Mouse (Mus musculus) small intestine, adult 2 months (tissue): ENCODE measurements around the gene Slc15a3. TPM values are rescaled to one million over a fixed set of nuclear protein-coding genes. Genes with fewer than 3 reads are reported as not detected.

Experiments
- H3K27ac ChIP-seq: fragments of 200-500 bp; 2 replicates; pipeline ENCODE4 v1.5.1; 2012; ENCODE audit warnings: low read depth, low read length, control low read depth, inconsistent platforms; ENCODE audit not compliant: insufficient read depth
- H3K27me3 ChIP-seq: fragments of 200-500 bp; 2 replicates; pipeline ENCODE4 v1.6.1; 2012; ENCODE audit warnings: mild to moderate bottlenecking, moderate library complexity, low read length, inconsistent platforms; ENCODE audit not compliant: control insufficient read depth, insufficient read depth
- H3K36me3 ChIP-seq: fragments of 200-500 bp; 2 replicates; pipeline ENCODE4 v1.6.1; 2012; ENCODE audit warnings: mild to moderate bottlenecking, low read length, control low read depth, inconsistent platforms; ENCODE audit not compliant: control insufficient read depth, insufficient read depth
- H3K4me1 ChIP-seq: fragments of 200-500 bp; 2 replicates; pipeline ENCODE4 v1.6.1; 2012; ENCODE audit warnings: low read length, inconsistent platforms, mixed read lengths; ENCODE audit not compliant: control insufficient read depth, insufficient read depth, insufficient read length
- H3K4me3 ChIP-seq: fragments of 200-500 bp; 2 replicates; pipeline ENCODE4 v1.5.1; 2012; ENCODE audit warnings: low read depth, mild to moderate bottlenecking, control low read depth, inconsistent platforms, low read length, moderate library complexity
- CTCF ChIP-seq: fragments of 200-500 bp; IDR thresholded peaks from 2 replicates; pipeline ENCODE4 v1.5.1; 2012; ENCODE audit warnings: low read depth, mild to moderate bottlenecking, control low read depth, inconsistent platforms, low read length, moderate library complexity, mixed read lengths; ENCODE audit not compliant: insufficient replicate concordance, insufficient read length; ENCODE audit errors: extremely low read depth
- POLR2A ChIP-seq: fragments of 200-500 bp; IDR thresholded peaks from 2 replicates; pipeline ENCODE4 v1.6.1; 2012; ENCODE audit warnings: low read depth, mild to moderate bottlenecking, control low read depth, inconsistent platforms, low read length, moderate library complexity
- WGBS: fragments of 180-500 bp; shearing (Covaris S2); methylation state at CpG from one replicate; pipeline ENCODE4 v1.1.7; 2018; 5-methylcytosine and 5-hydroxymethylcytosine counted together
- polyA plus RNA-seq: library from polyadenylated mRNA; depleted of rRNA; stranded (reverse); fragments of >200 nt; gene quantifications from 2 replicates; pipeline ENCODE4 v1.2.3, GENCODE M21; 2012; rRNA removed

Slc15a3 gene
- polyA plus RNA-seq, 1 experiment = 14.4 TPM

GRCm38 (mm10) chr19:10904927-10905727 is 65.6 kb downstream of the Slc15a3 start:
- Histone ChIP-seq H3K27me3 (no peaks in the 10 kb centered on the region), H3K4me3 (no peak overlapping the region), H3K36me3 (peaks cover 47% of the 10 kb centered on the region), H3K4me1 (0 out of 2 replicates have a peak, but pooled peaks cover 2% of the 10 kb centered on the region), H3K27ac (peak overlapping the region; percentile 58)
- 54% methylated on average over 7 of the region's 7 CpGs for WGBS
- no peak for TF ChIP-seq POLR2A
- TF ChIP-seq CTCF = no peak

- peak overlapping the region; percentile 58 for H3K27ac ChIP-seq
- H3K36me3 ChIP-seq = peaks cover 41% of the 10 kb centered on the region
- H3K4me1 ChIP-seq = 0 out of 2 replicates have a peak, but pooled peaks cover 2% of the 10 kb centered on the region
- H3K27me3 ChIP-seq = no peaks in the 10 kb centered on the region
- WGBS = 74% methylated on average over 5 of the region's 5 CpGs
- no peak overlapping the region for H3K4me3 ChIP-seq
- TF ChIP-seq POLR2A (no peak), CTCF (no peak)
Observed at GRCm38 (mm10) chr19:10905728-10906000, 66.1 kb downstream of the Slc15a3 start.

GRCm38 (mm10) chr19:10907891-10908290 is 68.4 kb downstream of the Slc15a3 start:
- WGBS = 35% methylated on average over 3 of the region's 3 CpGs
- Histone ChIP-seq H3K27ac (no peak overlapping the region), H3K27me3 (no peaks in the 10 kb centered on the region), H3K4me1 (0 out of 2 replicates have a peak, but pooled peaks cover 2% of the 10 kb centered on the region), H3K36me3 (peaks cover 21% of the 10 kb centered on the region), H3K4me3 (no peak overlapping the region)
- TF ChIP-seq CTCF (peak; percentile 80; the same call in 1 of the 2 replicates), POLR2A (no peak)

Other genes starting within 250 kb of the Slc15a3 start
- gene Ddb1, start 234.4 kb upstream of the Slc15a3 start, polyA plus RNA-seq = 37.7 and 57.2 TPM in 2 replicates
- 124 and 224 TPM in 2 replicates for gene Tkfc, start 234.1 kb upstream of the Slc15a3 start, polyA plus RNA-seq
- gene Vwce, start 205.5 kb upstream of the Slc15a3 start, polyA plus RNA-seq = 5.5 and 11.3 TPM in 2 replicates
- 1.1 TPM in 1 of 2 replicates, not detected in the other for gene Pga5, start 161.7 kb upstream of the Slc15a3 start, polyA plus RNA-seq
- gene Vps37c, start 151.0 kb upstream of the Slc15a3 start, polyA plus RNA-seq = 20.2 and 37.6 TPM in 2 replicates
- gene Cd5, start 100.7 kb upstream of the Slc15a3 start, polyA plus RNA-seq = 2.2 and 2.6 TPM in 2 replicates
- gene Cd6, start 9.7 kb upstream of the Slc15a3 start, polyA plus RNA-seq = 3.0 and 5.4 TPM in 2 replicates
- gene Tmem132a, start 30.2 kb downstream of the Slc15a3 start, polyA plus RNA-seq = 4.9 and 5.0 TPM in 2 replicates
- gene Tmem109, start 42.3 kb downstream of the Slc15a3 start, polyA plus RNA-seq = 23.6 and 26.8 TPM in 2 replicates
- 63.6 and 114 TPM in 2 replicates for gene Prpf19, start 55.5 kb downstream of the Slc15a3 start, polyA plus RNA-seq
- 0.05 and 0.14 TPM in 2 replicates for gene Zp1, start 80.9 kb downstream of the Slc15a3 start, polyA plus RNA-seq
- gene Ptgdr2, start 97.4 kb downstream of the Slc15a3 start, polyA plus RNA-seq = 0.86 and 1.1 TPM in 2 replicates
- 2.5 and 3.2 TPM in 2 replicates for gene Ccdc86, start 109.5 kb downstream of the Slc15a3 start, polyA plus RNA-seq
- gene Ms4a10, start 134.9 kb downstream of the Slc15a3 start, polyA plus RNA-seq = 103 and 341 TPM in 2 replicates
- gene Ms4a15, start 153.5 kb downstream of the Slc15a3 start, polyA plus RNA-seq = 0.20 and 1.9 TPM in 2 replicates
- 30.4 and 79.4 TPM in 2 replicates for gene Ms4a18, start 178.3 kb downstream of the Slc15a3 start, polyA plus RNA-seq
- gene Ms4a8a, start 241.4 kb downstream of the Slc15a3 start, polyA plus RNA-seq = 173 and 417 TPM in 2 replicates